Mouse (Mus musculus) midbrain, embryonic 12.5 days (tissue): ENCODE results near the gene Chd9. TPM values are rescaled to one million over a fixed set of nuclear protein-coding genes. Genes with fewer than 3 reads are reported as not detected.
"Not testable (repeated sequence)": the region's sequence is repeated elsewhere in the genome, so short reads cannot be mapped to it uniquely, and the experiment has no call there.

Source experiments
- ATAC-seq: fragments of 200-750 bp; cut with Nextera tagmentation; 2 replicates; pipeline ENCODE4 v1.8.0; 2017; ENCODE audit warnings: low read depth, moderate TSS enrichment, moderate library complexity; ENCODE audit not compliant: low FRiP score
- H3K27ac ChIP-seq: fragments of 300-500 bp; sonication (generic); replicated peaks from 2 replicates; pipeline ENCODE4 v1.5.1; 2016; ENCODE audit warnings: mild to moderate bottlenecking
- H3K27me3 ChIP-seq: fragments of 300-500 bp; sonication (generic); 2 replicates; pipeline ENCODE4 v1.6.1; 2016; ENCODE audit warnings: mild to moderate bottlenecking
- H3K36me3 ChIP-seq: fragments of 300-500 bp; sonication (generic); 2 replicates; pipeline ENCODE4 v1.6.1; 2016
- H3K4me1 ChIP-seq: fragments of 300-500 bp; sonication (generic); 2 replicates; pipeline ENCODE4 v1.6.1; 2016
- H3K4me2 ChIP-seq: fragments of 300-500 bp; sonication (generic); replicated peaks from 2 replicates; pipeline ENCODE4 v1.6.1; 2016; ENCODE audit warnings: mild to moderate bottlenecking, moderate library complexity
- H3K4me3 ChIP-seq: fragments of 300-500 bp; sonication (generic); 2 replicates; pipeline ENCODE4 v1.5.1; 2016; ENCODE audit warnings: mild to moderate bottlenecking
- H3K9ac ChIP-seq: fragments of 300-500 bp; sonication (generic); replicated peaks from 2 replicates; pipeline ENCODE4 v1.6.1; 2016; ENCODE audit warnings: mild to moderate bottlenecking, moderate library complexity
- H3K9me3 ChIP-seq: fragments of 300-500 bp; sonication (generic); 2 replicates; pipeline ENCODE4 v1.6.1; 2016; ENCODE audit warnings: mild to moderate bottlenecking
- WGBS: fragments of 180-500 bp; shearing (Covaris S2); methylation state at CpG from one replicate; pipeline ENCODE4 v1.1.7; 2016; 5-methylcytosine and 5-hydroxymethylcytosine counted together
- polyA plus RNA-seq: library from polyadenylated mRNA; unstranded; fragments of >200 nt; fragmentation: Nextera tagmentation; extraction: Ambion mirVana; gene quantifications from 2 replicates; pipeline ENCODE4 v1.2.1, GENCODE M21; 2016

Chd9 gene
- polyA plus RNA-seq, 1 experiment from 2014 or later, result 58.9 TPM

DNA sequence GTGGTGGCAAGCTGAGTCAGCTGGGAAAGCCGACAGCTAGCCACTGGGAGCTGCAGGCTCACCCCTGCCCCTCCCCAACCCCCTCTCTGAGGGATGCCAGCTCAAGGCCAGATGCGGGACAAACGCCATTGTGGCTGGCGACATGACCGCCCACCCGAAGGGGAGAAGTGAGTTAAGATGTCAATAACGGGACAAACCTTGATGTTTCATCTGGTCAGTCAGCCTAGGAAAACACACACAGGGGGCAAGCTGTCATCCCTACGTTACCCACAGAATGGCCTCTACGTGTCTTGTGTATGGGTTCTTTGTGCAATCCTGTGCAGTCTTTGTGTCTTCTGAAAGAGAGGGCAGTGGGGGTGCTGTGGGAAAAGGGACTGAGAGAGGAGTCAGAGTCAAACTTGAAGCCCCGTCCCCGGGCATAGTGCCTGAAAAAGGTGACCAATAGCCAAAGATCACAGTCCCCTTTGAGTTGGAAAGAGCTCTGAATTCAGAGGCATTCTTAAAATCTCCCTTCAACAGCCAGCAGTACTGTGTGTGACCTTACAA is 49.4 kb downstream of the Chd9 start:
- WGBS, result under 1% methylated on average over 11 of the region's 11 CpGs
- peak; percentile 53 for ATAC-seq
- Histone ChIP-seq H3K27me3 (peaks cover 12% of the 10 kb centered on the region; the same call in 1 of the 2 replicates), H3K9ac (peak overlapping the region; percentile 55), H3K27ac (peak overlapping the region; percentile 83), H3K4me3 (peak overlapping the region; percentile 41), H3K36me3 (no peaks in the 10 kb centered on the region), H3K9me3 (no peaks in the 10 kb centered on the region), H3K4me2 (peak overlapping the region; percentile 64), H3K4me1 (peaks cover 22% of the 10 kb centered on the region)

DNA sequence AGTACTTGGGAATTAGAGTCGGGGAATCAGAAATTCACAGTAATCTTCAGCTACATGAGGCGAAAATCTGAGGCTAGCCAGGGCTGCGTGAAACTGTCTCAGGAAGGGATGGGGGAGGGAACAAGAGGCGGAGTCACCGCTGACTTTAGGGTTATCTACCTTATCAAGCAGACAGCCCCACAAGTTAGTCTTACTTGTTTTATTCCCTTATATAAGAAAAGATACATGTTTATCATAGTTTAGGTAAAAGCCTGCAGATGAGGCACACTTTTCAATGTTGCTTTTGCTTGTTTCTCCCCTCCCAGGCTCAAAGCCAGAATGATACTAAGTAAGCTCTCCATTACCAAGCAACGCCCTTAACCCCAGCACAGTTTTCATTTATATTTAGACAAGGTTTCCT is 50.4 kb downstream of the Chd9 start:
- H3K27ac ChIP-seq, result no peak overlapping the region
- WGBS, result 82% methylated on average over 6 of the region's 6 CpGs
- H3K9me3 ChIP-seq, result no peaks in the 10 kb centered on the region
- peaks cover 22% of the 10 kb centered on the region for H3K4me1 ChIP-seq
- H3K4me2 ChIP-seq, result no peak overlapping the region
- no peak for ATAC-seq
- no peak overlapping the region for H3K9ac ChIP-seq
- peaks cover 8% of the 10 kb centered on the region; the same call in 1 of the 2 replicates for H3K27me3 ChIP-seq
- no peaks in the 10 kb centered on the region for H3K36me3 ChIP-seq
- no peak overlapping the region for H3K4me3 ChIP-seq

DNA sequence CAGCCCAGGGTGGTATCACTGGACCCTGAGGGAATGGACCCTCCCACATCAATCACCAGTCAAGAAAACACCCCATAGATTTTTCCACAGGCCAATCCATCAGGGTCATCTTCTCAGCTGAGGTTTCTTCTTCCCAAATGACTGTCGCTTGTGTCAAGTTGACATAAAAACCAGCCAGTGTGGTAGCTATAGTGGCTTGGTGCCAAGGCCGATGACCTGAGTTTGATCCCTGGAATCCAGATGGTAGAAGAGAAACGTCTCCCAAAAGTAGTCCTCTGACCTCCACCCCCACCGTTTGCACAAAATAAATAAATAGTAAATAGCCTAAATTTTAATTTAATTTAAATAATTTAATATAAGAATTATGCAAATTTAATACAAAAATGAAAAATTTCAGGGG is 51.9 kb downstream of the Chd9 start:
- ATAC-seq, result no peak
- H3K9me3 ChIP-seq, result no peaks in the 10 kb centered on the region
- no peak overlapping the region for H3K4me2 ChIP-seq
- H3K9ac ChIP-seq, result no peak overlapping the region
- H3K27ac ChIP-seq, result no peak overlapping the region
- H3K36me3 ChIP-seq, result no peaks in the 10 kb centered on the region
- H3K27me3 ChIP-seq, result peaks cover 9% of the 10 kb centered on the region; the same call in 1 of the 2 replicates
- peaks cover 22% of the 10 kb centered on the region for H3K4me1 ChIP-seq
- WGBS, result 87% methylated on average over 4 of the region's 4 CpGs
- no peak overlapping the region for H3K4me3 ChIP-seq

DNA sequence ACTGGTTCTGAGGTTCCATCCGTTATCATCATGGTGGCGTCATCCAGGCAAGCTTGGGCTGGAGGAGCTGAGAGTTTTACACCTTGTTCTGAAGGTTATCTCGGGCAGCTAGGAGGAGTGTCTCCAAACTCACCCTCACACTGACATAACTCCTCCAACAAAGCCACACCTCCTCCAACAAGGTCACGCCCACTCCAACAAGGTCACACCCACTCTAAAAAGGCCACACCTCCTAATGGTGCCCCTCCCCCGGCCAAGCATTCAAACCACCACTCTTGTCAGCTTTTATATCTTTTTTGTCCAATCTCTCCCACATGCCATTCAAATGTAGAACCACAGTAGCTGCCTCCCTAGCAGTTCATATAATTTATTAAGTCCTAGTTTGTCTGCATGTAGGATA is 53.0 kb downstream of the Chd9 start:
- no peak for ATAC-seq
- Histone ChIP-seq H3K27ac (no peak overlapping the region), H3K9me3 (no peaks in the 10 kb centered on the region), H3K4me3 (no peak overlapping the region), H3K36me3 (no peaks in the 10 kb centered on the region), H3K9ac (no peak overlapping the region), H3K4me1 (peaks cover 18% of the 10 kb centered on the region), H3K27me3 (peaks cover 12% of the 10 kb centered on the region), H3K4me2 (no peak overlapping the region)
- WGBS, result 94% methylated on average over 5 of the region's 5 CpGs

DNA sequence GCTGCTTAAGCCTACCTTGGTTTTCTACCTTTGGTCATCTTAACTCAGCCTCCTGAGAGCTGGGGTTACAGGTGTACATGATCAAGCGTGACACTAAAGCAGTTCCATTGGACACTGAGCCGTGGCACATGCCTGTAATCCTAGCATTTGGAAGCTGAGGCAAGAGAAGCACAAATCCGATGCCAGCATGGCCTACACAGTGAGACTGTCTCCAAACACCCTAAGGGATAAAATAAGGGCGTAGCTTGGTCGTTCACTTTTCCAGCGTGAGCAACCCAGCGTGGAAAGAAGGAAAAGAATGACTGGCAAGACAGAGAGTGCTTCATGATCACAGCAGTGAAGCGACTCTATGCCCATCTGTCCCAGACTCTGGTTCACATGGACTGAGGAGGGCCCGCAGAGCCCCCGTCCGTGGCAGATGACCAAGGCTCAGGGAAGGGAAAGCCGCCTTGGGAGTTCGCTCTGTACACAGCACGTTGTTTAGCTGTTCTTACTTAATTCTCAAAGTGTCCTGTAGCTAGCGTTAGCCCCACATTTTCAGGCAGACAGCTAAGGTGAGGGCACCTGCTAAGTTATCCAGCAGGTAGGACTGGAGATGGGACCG is 54.0 kb downstream of the Chd9 start:
- Histone ChIP-seq H3K9me3 (no peaks in the 10 kb centered on the region), H3K27ac (no peak overlapping the region), H3K27me3 (peaks cover 12% of the 10 kb centered on the region), H3K9ac (no peak overlapping the region), H3K4me1 (peaks cover 8% of the 10 kb centered on the region), H3K4me2 (no peak overlapping the region), H3K36me3 (no peaks in the 10 kb centered on the region), H3K4me3 (no peak overlapping the region)
- no peak for ATAC-seq
- WGBS, result 87% methylated on average over 16 of the region's 16 CpGs

DNA sequence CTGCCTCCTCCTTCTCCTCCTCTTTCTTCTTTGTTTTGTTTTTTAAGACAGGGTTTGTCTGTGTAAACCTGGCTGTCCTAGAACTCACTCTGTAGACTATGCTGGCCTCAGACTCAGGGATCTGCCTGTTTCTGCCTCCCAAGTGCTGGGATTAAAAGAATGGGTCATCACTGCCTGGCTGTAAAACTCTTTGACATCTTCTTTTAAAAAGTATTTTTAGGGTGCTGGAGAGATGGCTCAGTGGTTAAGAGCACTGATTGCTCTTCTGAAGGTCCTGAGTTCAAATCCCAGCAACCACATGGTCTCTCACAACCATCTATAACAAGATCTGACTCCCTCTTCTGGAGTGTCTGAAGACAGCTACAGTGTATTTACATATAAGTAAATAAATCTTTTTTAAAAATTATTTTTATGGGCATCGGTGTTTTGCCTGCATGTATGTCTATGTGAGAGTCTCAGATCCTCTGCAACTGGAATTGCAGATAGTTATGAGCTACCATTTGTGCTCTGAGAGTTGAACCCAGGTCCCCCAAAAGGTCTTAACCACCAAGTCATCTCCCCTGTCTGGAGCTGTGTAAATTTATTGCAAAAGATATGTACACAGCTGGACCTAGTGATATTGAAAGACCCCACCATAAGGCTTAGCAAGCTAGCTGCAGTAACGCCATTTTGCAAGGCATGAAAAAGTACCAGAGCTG is 57.7 kb downstream of the Chd9 start:
- Histone ChIP-seq H3K27me3 (peaks cover 4% of the 10 kb centered on the region), H3K9ac (no peak overlapping the region), H3K4me3 (no peak overlapping the region), H3K4me2 (no peak overlapping the region), H3K4me1 (no peaks in the 10 kb centered on the region), H3K36me3 (no peaks in the 10 kb centered on the region), H3K9me3 (no peaks in the 10 kb centered on the region), H3K27ac (no peak overlapping the region)
- WGBS, result 72% methylated on average over 2 of the region's 2 CpGs
- no peak for ATAC-seq

DNA sequence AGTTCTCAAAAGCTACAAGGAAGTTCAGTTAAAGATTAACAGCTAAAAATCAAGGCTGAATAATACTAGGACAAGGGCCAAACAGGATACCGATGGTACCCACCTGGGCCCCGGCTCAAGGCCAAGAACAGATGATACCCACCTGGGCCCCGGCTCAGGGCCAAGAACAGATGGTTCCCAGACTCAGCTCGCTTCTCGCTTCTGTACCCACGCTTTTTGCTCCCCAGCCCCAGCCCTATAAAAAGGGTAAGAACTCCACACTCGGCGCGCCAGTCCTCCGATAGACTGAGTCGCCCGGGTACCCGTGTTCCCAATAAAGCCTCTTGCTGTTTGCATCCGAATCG is 58.2 kb downstream of the Chd9 start:
- H3K27me3 ChIP-seq, ATAC-seq, H3K9me3 ChIP-seq, H3K4me2 ChIP-seq, H3K27ac ChIP-seq, H3K9ac ChIP-seq, H3K36me3 ChIP-seq, H3K4me3 ChIP-seq, H3K4me1 ChIP-seq: not testable (repeated sequence)
- WGBS, result no CpG with 5 or more reads among the region's 15 CpGs

DNA sequence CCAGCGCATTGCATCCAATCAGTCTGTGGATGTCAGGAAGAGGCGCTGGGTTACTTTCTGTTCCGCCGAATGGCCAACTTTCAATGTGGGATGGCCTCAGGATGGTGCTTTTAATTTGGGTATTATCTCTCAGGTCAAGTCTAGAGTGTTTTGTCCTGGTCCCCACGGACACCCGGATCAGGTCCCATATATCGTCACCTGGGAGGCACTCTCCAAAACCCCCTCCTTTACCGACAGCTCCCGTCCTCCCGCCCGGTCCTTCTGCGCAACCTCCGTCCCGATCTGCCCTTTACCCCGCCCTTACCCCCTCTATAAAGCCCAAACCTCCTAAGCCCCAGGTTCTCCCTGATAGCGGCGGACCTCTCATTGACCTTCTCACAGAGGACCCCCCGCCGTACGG is 59.2 kb downstream of the Chd9 start:
- not testable (repeated sequence) for ATAC-seq, H3K36me3 ChIP-seq, H3K27ac ChIP-seq, H3K9ac ChIP-seq, H3K27me3 ChIP-seq, H3K4me1 ChIP-seq, H3K9me3 ChIP-seq
- Histone ChIP-seq H3K4me3 (peak overlapping the region; percentile 38), H3K4me2 (peak overlapping the region; percentile 31; the same call in 1 of the 2 replicates)
- WGBS, result no CpG with 5 or more reads among the region's 20 CpGs

DNA sequence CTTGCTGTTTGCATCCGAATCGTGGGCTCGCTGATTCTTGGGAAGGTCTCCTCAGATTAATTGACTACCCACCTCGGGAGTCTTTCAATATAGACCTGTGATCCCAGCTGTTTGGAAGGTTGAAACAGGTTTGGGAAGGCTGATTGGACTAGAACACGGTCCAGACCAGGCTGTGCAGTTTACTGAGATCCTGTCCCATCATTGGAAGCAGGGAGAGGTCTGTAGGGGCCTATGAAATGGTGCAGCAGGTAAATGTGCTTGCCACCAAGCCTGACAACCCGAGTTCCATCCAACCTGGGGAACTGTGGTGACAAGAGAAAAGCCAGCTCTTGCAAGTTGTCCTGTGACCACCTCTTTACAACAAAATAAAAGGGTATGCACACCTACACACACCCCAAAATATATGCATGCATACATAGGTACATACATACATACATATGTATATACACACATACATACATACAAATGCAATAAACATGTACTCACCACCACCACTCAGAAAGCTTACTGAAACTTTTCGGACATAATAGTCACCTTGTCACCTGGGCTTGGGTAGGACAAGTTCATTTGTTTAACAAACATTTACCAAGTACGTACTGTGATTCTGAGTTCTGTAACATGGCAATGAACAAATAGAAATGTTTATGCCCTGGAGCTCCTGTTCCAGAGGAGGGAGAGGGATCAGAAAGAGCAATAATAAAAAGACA is 63.9 kb downstream of the Chd9 start:
- no peak for ATAC-seq
- 93% methylated on average over 8 of the region's 8 CpGs for WGBS
- H3K9ac ChIP-seq, result no peak overlapping the region

DNA sequence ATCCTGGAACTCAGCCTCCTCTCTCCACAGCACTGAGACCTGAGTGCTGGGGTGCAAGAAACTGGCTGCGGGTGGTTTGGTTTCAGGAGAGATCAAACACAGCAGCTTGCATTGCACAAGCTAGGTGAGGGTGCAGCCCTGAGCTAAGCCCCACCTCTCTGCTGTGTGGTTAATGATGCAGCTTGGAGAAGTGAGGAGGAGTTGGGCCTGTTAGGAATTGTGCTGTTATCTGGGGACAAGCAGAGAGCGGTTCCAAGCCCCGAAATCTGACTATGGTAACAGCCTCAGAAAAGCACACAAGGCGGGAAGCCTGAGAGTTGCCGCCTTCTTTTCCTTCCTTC is 64.4 kb downstream of the Chd9 start:
- Histone ChIP-seq H3K4me2 (no peak overlapping the region), H3K9ac (no peak overlapping the region), H3K4me1 (peaks cover 13% of the 10 kb centered on the region), H3K27me3 (no peaks in the 10 kb centered on the region), H3K36me3 (no peaks in the 10 kb centered on the region), H3K27ac (no peak overlapping the region), H3K4me3 (no peak overlapping the region), H3K9me3 (no peaks in the 10 kb centered on the region)
- 92% methylated on average over 5 of the region's 5 CpGs for WGBS
- no peak for ATAC-seq

More for the DNA sequence above, 63.9 kb downstream of the Chd9 start:
- no peaks in the 10 kb centered on the region for H3K9me3 ChIP-seq
- no peak overlapping the region for H3K27ac ChIP-seq
- H3K36me3 ChIP-seq, result no peaks in the 10 kb centered on the region
- no peak overlapping the region for H3K4me3 ChIP-seq
- H3K4me2 ChIP-seq, result no peak overlapping the region
- H3K4me1 ChIP-seq, result peaks cover 13% of the 10 kb centered on the region
- H3K27me3 ChIP-seq, result no peaks in the 10 kb centered on the region

DNA sequence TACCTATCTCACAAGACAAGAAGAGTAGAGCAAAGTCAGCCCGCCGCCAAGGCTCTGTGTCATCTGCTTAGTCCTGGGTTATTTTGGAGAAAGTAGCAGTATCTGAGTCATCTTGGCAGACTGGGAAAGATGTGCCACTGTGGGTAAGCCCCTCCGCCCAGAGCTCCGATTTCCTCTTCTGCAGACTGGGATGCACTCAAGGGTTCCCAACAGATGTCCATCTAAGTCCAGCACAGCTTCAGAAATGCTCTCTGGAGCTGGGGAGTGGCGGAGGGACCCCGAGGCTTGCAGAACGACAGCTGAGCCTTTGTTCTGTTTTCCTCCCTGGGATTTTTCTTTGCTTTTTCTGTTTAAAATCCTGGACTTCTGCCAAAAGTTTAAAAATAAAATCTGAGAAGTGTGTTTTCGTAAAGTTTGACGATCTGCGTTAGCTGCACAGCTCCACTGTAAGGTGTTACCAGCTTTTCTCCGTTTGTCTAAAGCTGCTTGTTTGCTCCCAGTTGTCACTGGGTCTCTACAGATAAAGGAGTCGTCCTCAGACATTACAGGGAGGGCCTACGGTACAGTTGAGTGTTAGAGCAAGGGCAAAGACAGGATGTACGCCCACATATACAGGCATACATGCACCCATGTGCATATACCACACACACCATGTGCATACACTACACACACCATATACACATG is 66.2 kb downstream of the Chd9 start:
- H3K9me3 ChIP-seq, result no peaks in the 10 kb centered on the region
- H3K36me3 ChIP-seq, result no peaks in the 10 kb centered on the region
- H3K27ac ChIP-seq, result no peak overlapping the region
- H3K9ac ChIP-seq, result no peak overlapping the region
- ATAC-seq, result no peak
- WGBS, result 83% methylated on average over 14 of the region's 14 CpGs
- no peak overlapping the region for H3K4me2 ChIP-seq
- H3K4me1 ChIP-seq, result peaks cover 20% of the 10 kb centered on the region
- no peak overlapping the region for H3K4me3 ChIP-seq
- no peaks in the 10 kb centered on the region for H3K27me3 ChIP-seq

DNA sequence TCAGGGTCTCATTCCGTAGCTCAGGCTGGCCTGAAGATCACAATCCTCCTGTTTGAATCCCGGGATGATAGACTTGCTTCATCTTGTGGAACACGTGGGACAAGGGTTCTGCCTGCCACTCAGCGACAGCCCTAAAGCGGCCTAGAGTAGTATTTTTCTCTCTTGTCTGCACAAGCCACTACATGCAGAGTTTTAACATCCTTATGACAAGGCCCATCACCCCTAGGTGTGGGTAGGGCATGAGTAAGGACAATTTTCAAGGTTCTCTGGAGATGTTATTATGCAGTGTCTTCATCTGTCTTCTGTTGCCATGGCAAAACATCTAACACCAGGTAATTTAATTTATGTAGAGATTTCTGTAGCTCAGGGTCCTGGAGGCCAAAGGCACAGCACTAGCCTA is 69.2 kb downstream of the Chd9 start:
- no peak for ATAC-seq
- 52% methylated on average over 5 of the region's 5 CpGs for WGBS
- H3K4me2 ChIP-seq, result no peak overlapping the region

More for the DNA sequence above, 69.2 kb downstream of the Chd9 start:
- Histone ChIP-seq H3K9ac (no peak overlapping the region), H3K4me3 (no peak overlapping the region), H3K27me3 (no peaks in the 10 kb centered on the region), H3K9me3 (no peaks in the 10 kb centered on the region), H3K27ac (no peak overlapping the region), H3K4me1 (peaks cover 20% of the 10 kb centered on the region), H3K36me3 (no peaks in the 10 kb centered on the region)
